Mouse (Mus musculus) lung, embryonic 14.5 days (tissue): ENCODE measurements at regions not wholly inside any gene's neighbourhood (a gene's known extent, or its start where the extent isn't known, plus 50 kb on each side); places are given as distances from the start of the nearest gene placed in this dataset.

Experiments
- ATAC-seq: fragments of 200-750 bp; cut with Nextera tagmentation; 2 replicates; pipeline ENCODE4 v1.8.0; 2017; ENCODE audit warnings: mild to moderate bottlenecking, moderate TSS enrichment, moderate library complexity; ENCODE audit not compliant: insufficient read depth
- DNase-seq: peaks from one replicate; pipeline ENCODE4 v3.0.0-alpha.2; 2015
- H3K27ac ChIP-seq: fragments of 300-500 bp; sonication (generic); 2 replicates; pipeline ENCODE4 v1.5.1; 2014; ENCODE audit warnings: low read depth, mild to moderate bottlenecking, moderate library complexity
- H3K27me3 ChIP-seq: fragments of 300-500 bp; sonication (generic); 2 replicates; pipeline ENCODE4 v1.6.1; 2014; ENCODE audit warnings: low read length, control low read depth; ENCODE audit not compliant: insufficient read depth
- H3K36me3 ChIP-seq: fragments of 300-500 bp; sonication (generic); 2 replicates; pipeline ENCODE4 v1.6.1; 2014; ENCODE audit warnings: control low read depth; ENCODE audit not compliant: insufficient read depth
- H3K4me1 ChIP-seq: fragments of 300-500 bp; sonication (generic); 2 replicates; pipeline ENCODE4 v1.6.1; 2014; ENCODE audit warnings: antibody characterized with exemption, control low read depth; ENCODE audit not compliant: insufficient read depth
- H3K4me2 ChIP-seq: fragments of 300-500 bp; sonication (generic); 2 replicates; pipeline ENCODE4 v1.6.1; 2014; ENCODE audit warnings: mild to moderate bottlenecking
- H3K4me3 ChIP-seq: fragments of 300-500 bp; sonication (generic); 2 replicates; pipeline ENCODE4 v1.5.1; 2014; ENCODE audit warnings: low read depth, low read length
- H3K9ac ChIP-seq: fragments of 300-500 bp; sonication (generic); 2 replicates; pipeline ENCODE4 v1.6.1; 2014
- H3K9me3 ChIP-seq: fragments of 300-500 bp; sonication (generic); 2 replicates; pipeline ENCODE4 v1.6.1; 2016; ENCODE audit warnings: low read depth, low read length, control low read depth
- CTCF ChIP-seq: IDR thresholded peaks from 2 replicates; pipeline ENCODE4 v1.5.1; 2016; ENCODE audit warnings: antibody characterized with exemption, low read depth
- WGBS: fragments of 180-500 bp; shearing (Covaris S2); extraction: QIAGEN DNeasy Blood & Tissue Kit; methylation state at CpG from one replicate; pipeline ENCODE4 v1.1.7; 2014; 5-methylcytosine and 5-hydroxymethylcytosine counted together

- H3K9me3 ChIP-seq = no peaks in the 10 kb centered on the region
- H3K36me3 ChIP-seq = no peaks in the 10 kb centered on the region
- H3K27ac ChIP-seq = no peak overlapping the region
- H3K4me2 ChIP-seq = no peak overlapping the region
- H3K4me3 ChIP-seq = no peak overlapping the region
- no peak for TF ChIP-seq CTCF
- ATAC-seq = peak; percentile 71; the same call in 1 of the 2 replicates
- H3K9ac ChIP-seq = no peak overlapping the region
- 46% methylated on average over 3 of the region's 3 CpGs for WGBS
- no peaks in the 10 kb centered on the region for H3K27me3 ChIP-seq
- H3K4me1 ChIP-seq = no peaks in the 10 kb centered on the region
- DNase-seq = peak; percentile 66
Observed at GRCm38 (mm10) chr1:33003992-33004391, 456.9 kb upstream of the Gm5415 start.

- Histone ChIP-seq H3K4me3 (no peak overlapping the region), H3K9ac (no peak overlapping the region), H3K9me3 (no peaks in the 10 kb centered on the region), H3K36me3 (no peaks in the 10 kb centered on the region), H3K4me2 (no peak overlapping the region), H3K27me3 (no peaks in the 10 kb centered on the region), H3K27ac (no peak overlapping the region), H3K4me1 (no peaks in the 10 kb centered on the region)
- ATAC-seq = no peak
- TF ChIP-seq CTCF = peak; percentile 33; the same call in 1 of the 2 replicates
- DNase-seq = peak; percentile 6
- 66% methylated on average over 3 of the region's 3 CpGs for WGBS
Observed at GRCm38 (mm10) chr1:32964957-32965356, 417.9 kb upstream of the Gm5415 start.

GRCm38 (mm10) chr1:32959316-32959715 lies 412.2 kb upstream of the Gm5415 start:
- Histone ChIP-seq H3K4me1 (no peaks in the 10 kb centered on the region), H3K4me3 (no peak overlapping the region), H3K4me2 (no peak overlapping the region), H3K27me3 (no peaks in the 10 kb centered on the region), H3K36me3 (no peaks in the 10 kb centered on the region), H3K27ac (no peak overlapping the region), H3K9me3 (no peaks in the 10 kb centered on the region), H3K9ac (no peak overlapping the region)
- no peak for ATAC-seq
- no peak for DNase-seq
- WGBS = 80% methylated on average over 6 of the region's 6 CpGs
- no peak for TF ChIP-seq CTCF

GRCm38 (mm10) chr1:32946254-32946653 lies 399.2 kb upstream of the Gm5415 start:
- no peaks in the 10 kb centered on the region for H3K27me3 ChIP-seq
- H3K9ac ChIP-seq = no peak overlapping the region
- no peak overlapping the region for H3K27ac ChIP-seq
- no peak for ATAC-seq
- H3K4me1 ChIP-seq = no peaks in the 10 kb centered on the region
- WGBS = 74% methylated on average over 4 of the region's 4 CpGs
- peak; percentile 24 for DNase-seq
- no peak overlapping the region for H3K4me2 ChIP-seq
- H3K4me3 ChIP-seq = no peak overlapping the region
- TF ChIP-seq CTCF = no peak
- H3K9me3 ChIP-seq = no peaks in the 10 kb centered on the region
- no peaks in the 10 kb centered on the region for H3K36me3 ChIP-seq

- Histone ChIP-seq H3K27me3 (no peaks in the 10 kb centered on the region), H3K36me3 (no peaks in the 10 kb centered on the region), H3K4me3 (no peak overlapping the region), H3K9ac (no peak overlapping the region), H3K4me1 (no peaks in the 10 kb centered on the region), H3K27ac (no peak overlapping the region), H3K4me2 (no peak overlapping the region), H3K9me3 (no peaks in the 10 kb centered on the region)
- no peak for TF ChIP-seq CTCF
- no peak for DNase-seq
- WGBS = 71% methylated on average over 3 of the region's 3 CpGs
- no peak for ATAC-seq
Observed at GRCm38 (mm10) chr1:32930381-32930780, 383.3 kb upstream of the Gm5415 start.

- H3K36me3 ChIP-seq = no peaks in the 10 kb centered on the region
Observed at GRCm38 (mm10) chr1:32902437-32902836, 355.3 kb upstream of the Gm5415 start.

GRCm38 (mm10) chr1:32887728-32888127 lies 340.6 kb upstream of the Gm5415 start:
- ATAC-seq (no peak; the same call in 1 of the 2 replicates), DNase-seq (peak; percentile 10)
- no peak overlapping the region for H3K9ac ChIP-seq
- no peak overlapping the region for H3K4me3 ChIP-seq
- H3K4me2 ChIP-seq = no peak overlapping the region
- no peaks in the 10 kb centered on the region for H3K36me3 ChIP-seq
- no peaks in the 10 kb centered on the region for H3K4me1 ChIP-seq
- H3K9me3 ChIP-seq = no peaks in the 10 kb centered on the region
- no peak overlapping the region for H3K27ac ChIP-seq
- TF ChIP-seq CTCF = no peak
- H3K27me3 ChIP-seq = no peaks in the 10 kb centered on the region

More at GRCm38 (mm10) chr1:32902437-32902836, 355.3 kb upstream of the Gm5415 start:
- no peak for TF ChIP-seq CTCF
- H3K27ac ChIP-seq = no peak overlapping the region
- H3K27me3 ChIP-seq = no peaks in the 10 kb centered on the region
- H3K9ac ChIP-seq = no peak overlapping the region
- H3K4me1 ChIP-seq = no peaks in the 10 kb centered on the region
- no peaks in the 10 kb centered on the region for H3K9me3 ChIP-seq
- no peak overlapping the region for H3K4me3 ChIP-seq
- ATAC-seq = no peak
- no peak for DNase-seq
- no peak overlapping the region for H3K4me2 ChIP-seq

- TF ChIP-seq CTCF = no peak
- WGBS = 67% methylated on average over 8 of the region's 8 CpGs
Observed at GRCm38 (mm10) chr1:32872920-32873319, 325.8 kb upstream of the Gm5415 start.

More at GRCm38 (mm10) chr1:32872920-32873319, 325.8 kb upstream of the Gm5415 start:
- DNase-seq (no peak), ATAC-seq (no peak)
- Histone ChIP-seq H3K36me3 (no peaks in the 10 kb centered on the region), H3K27me3 (no peaks in the 10 kb centered on the region), H3K9me3 (no peaks in the 10 kb centered on the region), H3K4me3 (no peak overlapping the region), H3K4me2 (no peak overlapping the region), H3K27ac (no peak overlapping the region), H3K4me1 (no peaks in the 10 kb centered on the region), H3K9ac (no peak overlapping the region)
